Mouse (Mus musculus) embryonic facial prominence, embryonic 14.5 days (tissue): Measurements from ENCODE around the gene Man2c1. TPM values are rescaled to one million over a fixed set of nuclear protein-coding genes. Genes with fewer than 3 reads are reported as not detected.

ENCODE experiments used
- ATAC-seq: fragments of 200-750 bp; cut with Nextera tagmentation; 2 replicates; pipeline ENCODE4 v1.8.0; 2017; ENCODE audit warnings: low read depth, moderate number of reproducible peaks, moderate TSS enrichment
- DNase-seq: peaks from one replicate; pipeline ENCODE4 v3.0.0-alpha.2; 2015; ENCODE audit warnings: low spot score
- H3K27ac ChIP-seq: fragments of 300-500 bp; sonication (generic); replicated peaks from 2 replicates; pipeline ENCODE4 v1.5.1; 2014; ENCODE audit warnings: low read depth, mild to moderate bottlenecking, low read length, moderate library complexity
- H3K27me3 ChIP-seq: fragments of 300-500 bp; sonication (generic); replicated peaks from 2 replicates; pipeline ENCODE4 v1.6.1; 2014; ENCODE audit warnings: low read length; ENCODE audit not compliant: control insufficient read depth, insufficient read depth
- H3K36me3 ChIP-seq: fragments of 300-500 bp; sonication (generic); 2 replicates; pipeline ENCODE4 v1.6.1; 2014; ENCODE audit warnings: low read length, mixed read lengths; ENCODE audit not compliant: control insufficient read depth, insufficient read depth
- H3K4me1 ChIP-seq: fragments of 300-500 bp; sonication (generic); 2 replicates; pipeline ENCODE4 v1.6.1; 2014; ENCODE audit warnings: antibody characterized with exemption, low read length; ENCODE audit not compliant: control insufficient read depth, insufficient read depth
- H3K4me2 ChIP-seq: fragments of 300-500 bp; sonication (generic); 2 replicates; pipeline ENCODE4 v1.6.1; 2014; ENCODE audit warnings: low read depth, mild to moderate bottlenecking, low read length, moderate library complexity, mixed read lengths
- H3K4me3 ChIP-seq: fragments of 300-500 bp; sonication (generic); 2 replicates; pipeline ENCODE4 v1.5.1; 2014; ENCODE audit warnings: low read depth, mild to moderate bottlenecking, low read length
- H3K9ac ChIP-seq: fragments of 300-500 bp; sonication (generic); 2 replicates; pipeline ENCODE4 v1.6.1; 2014; ENCODE audit warnings: low read depth, mild to moderate bottlenecking, low read length, moderate library complexity, mixed read lengths
- H3K9me3 ChIP-seq: fragments of 300-500 bp; sonication (generic); 2 replicates; pipeline ENCODE4 v1.6.1; 2016; ENCODE audit warnings: low read length; ENCODE audit not compliant: control insufficient read depth
- WGBS: fragments of 180-500 bp; shearing (Covaris S2); extraction: QIAGEN DNeasy Blood & Tissue Kit; methylation state at CpG from one replicate; pipeline ENCODE4 v1.1.7; 2014; 5-methylcytosine and 5-hydroxymethylcytosine counted together
- polyA plus RNA-seq: library from polyadenylated mRNA; unstranded; fragments of >200 nt; fragmentation: Nextera tagmentation; extraction: Ambion mirVana; gene quantifications from 2 replicates; pipeline ENCODE4 v1.2.1, GENCODE M21; 2014

The Man2c1 gene
- polyA plus RNA-seq, 1 experiment from 2014 or later: 38.2 TPM

DNA sequence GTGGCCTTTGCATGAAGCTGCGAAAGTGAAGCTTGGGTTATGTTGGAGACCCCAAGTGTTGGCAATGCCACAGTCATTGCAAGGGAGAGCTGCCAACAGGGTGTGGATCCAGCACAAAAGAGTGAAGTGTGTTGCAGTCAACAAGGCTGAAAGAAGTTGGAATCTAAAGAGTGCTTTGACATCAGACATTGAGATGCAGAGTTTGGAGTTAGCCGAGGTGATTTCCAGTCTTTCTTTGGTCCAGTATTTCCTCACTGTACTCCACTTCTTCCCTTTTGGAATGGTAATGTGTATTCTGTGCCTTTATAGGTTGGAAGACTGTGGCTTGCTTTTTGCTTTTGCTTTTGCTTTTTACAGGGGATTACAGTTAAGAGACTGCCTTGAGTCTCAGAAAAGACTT lies 35.7 kb downstream of the Man2c1 start:
- WGBS: 84% methylated on average over 2 of the region's 2 CpGs
- Histone ChIP-seq H3K9me3 (no peaks in the 10 kb centered on the region), H3K27me3 (no peaks in the 10 kb centered on the region), H3K4me2 (no peak overlapping the region), H3K4me3 (no peak overlapping the region), H3K27ac (no peak overlapping the region), H3K36me3 (no peaks in the 10 kb centered on the region), H3K4me1 (no peaks in the 10 kb centered on the region), H3K9ac (no peak overlapping the region)
- ATAC-seq: no peak
- DNase-seq: no peak

DNA sequence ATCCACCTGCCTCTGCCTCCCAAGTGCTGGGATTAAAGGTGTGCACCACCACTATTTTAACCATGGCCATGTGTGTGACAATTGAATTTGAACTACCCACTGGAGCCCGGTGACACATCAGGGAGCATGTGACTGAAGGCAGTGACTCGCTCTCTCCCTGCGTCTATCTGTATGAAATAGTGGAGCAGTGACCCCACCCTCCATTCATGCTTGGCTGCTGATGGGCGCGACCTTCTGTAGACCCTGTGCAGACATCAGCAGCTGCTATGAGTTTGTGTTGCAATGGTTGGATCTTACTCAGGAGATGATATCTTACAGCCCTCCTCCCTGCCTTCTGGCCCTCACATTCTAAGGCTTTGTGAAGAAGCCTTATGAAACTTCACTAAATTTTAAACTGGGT lies 37.9 kb downstream of the Man2c1 start:
- Histone ChIP-seq H3K4me2 (no peak overlapping the region), H3K4me3 (no peak overlapping the region), H3K27me3 (no peaks in the 10 kb centered on the region), H3K4me1 (no peaks in the 10 kb centered on the region), H3K36me3 (no peaks in the 10 kb centered on the region), H3K9ac (no peak overlapping the region), H3K27ac (no peak overlapping the region), H3K9me3 (no peaks in the 10 kb centered on the region)
- DNase-seq (no peak), ATAC-seq (no peak)
- WGBS: 82% methylated on average over 5 of the region's 5 CpGs

Other genes with a start within 250 kb of the Man2c1 start
- gene Snx33, start 202.3 kb upstream of the Man2c1 start, polyA plus RNA-seq: 7.8 and 8.2 TPM in 2 replicates
- gene Imp3, start 193.2 kb upstream of the Man2c1 start, polyA plus RNA-seq: 78.0 and 81.0 TPM in 2 replicates
- gene Snupn, start 179.8 kb upstream of the Man2c1 start, polyA plus RNA-seq: 22.2 and 23.6 TPM in 2 replicates
- 32.9 and 33.7 TPM in 2 replicates for gene Ptpn9, start 135.8 kb upstream of the Man2c1 start, polyA plus RNA-seq
- 32.4 and 38.6 TPM in 2 replicates for gene Sin3a, start 58.6 kb upstream of the Man2c1 start, polyA plus RNA-seq
- gene Neil1, start 17.6 kb downstream of the Man2c1 start, polyA plus RNA-seq: 6.5 and 7.7 TPM in 2 replicates
- 83.0 and 89.9 TPM in 2 replicates for gene Commd4, start 27.6 kb downstream of the Man2c1 start, polyA plus RNA-seq
- gene Trcg1, start 105.9 kb downstream of the Man2c1 start, polyA plus RNA-seq: not detected in 2 replicates
- gene 1700017B05Rik, start 131.9 kb downstream of the Man2c1 start, polyA plus RNA-seq: 19.5 and 19.6 TPM in 2 replicates